Mouse (Mus musculus) liver, embryonic 13.5 days (tissue): ENCODE results near the gene Gm42417. TPM values are rescaled to one million over a fixed set of nuclear protein-coding genes. Genes with fewer than 3 reads are reported as not detected.

Experiments used
- ATAC-seq: fragments of 200-750 bp; cut with Nextera tagmentation; 2 replicates; pipeline ENCODE4 v1.8.0; 2017; ENCODE audit warnings: low read depth, mild to moderate bottlenecking, moderate number of reproducible peaks, moderate library complexity
- DNase-seq: peaks from one replicate; pipeline ENCODE4 v3.0.0; 2022
- H3K27ac ChIP-seq: fragments of 300-500 bp; sonication (generic); 2 replicates; pipeline ENCODE4 v1.5.1; 2015; ENCODE audit warnings: moderate library complexity, mild to moderate bottlenecking, inconsistent platforms
- H3K27me3 ChIP-seq: fragments of 300-500 bp; sonication (generic); 2 replicates; pipeline ENCODE4 v1.6.1; 2015; ENCODE audit warnings: mild to moderate bottlenecking, inconsistent platforms
- H3K36me3 ChIP-seq: fragments of 300-500 bp; sonication (generic); 2 replicates; pipeline ENCODE4 v1.6.1; 2015; ENCODE audit warnings: mild to moderate bottlenecking, inconsistent platforms
- H3K4me1 ChIP-seq: fragments of 300-500 bp; sonication (generic); replicated peaks from 2 replicates; pipeline ENCODE4 v1.6.1; 2015; ENCODE audit warnings: inconsistent platforms
- H3K4me2 ChIP-seq: fragments of 300-500 bp; sonication (generic); 2 replicates; pipeline ENCODE4 v1.6.1; 2015; ENCODE audit warnings: inconsistent platforms, mild to moderate bottlenecking, moderate library complexity
- H3K4me3 ChIP-seq: fragments of 300-500 bp; sonication (generic); replicated peaks from 2 replicates; pipeline ENCODE4 v1.5.1; 2015; ENCODE audit warnings: mild to moderate bottlenecking, inconsistent platforms
- H3K9ac ChIP-seq: fragments of 300-500 bp; sonication (generic); 2 replicates; pipeline ENCODE4 v1.6.1; 2015; ENCODE audit warnings: mild to moderate bottlenecking, inconsistent platforms
- H3K9me3 ChIP-seq: fragments of 300-500 bp; sonication (generic); replicated peaks from 2 replicates; pipeline ENCODE4 v1.6.1; 2016; ENCODE audit warnings: inconsistent platforms
- WGBS: fragments of 180-500 bp; shearing (Covaris S2); methylation state at CpG from one replicate; pipeline ENCODE4 v1.1.7; 2015; ENCODE audit not compliant: insufficient replicate concordance; 5-methylcytosine and 5-hydroxymethylcytosine counted together
- polyA plus RNA-seq: library from polyadenylated mRNA; unstranded; fragments of >200 nt; fragmentation: Nextera tagmentation; extraction: Ambion mirVana; gene quantifications from 2 replicates; pipeline ENCODE4 v1.2.1, GENCODE M21; 2015

The Gm42417 gene
- polyA plus RNA-seq, 1 experiment from 2014 or later = not detected

DNA sequence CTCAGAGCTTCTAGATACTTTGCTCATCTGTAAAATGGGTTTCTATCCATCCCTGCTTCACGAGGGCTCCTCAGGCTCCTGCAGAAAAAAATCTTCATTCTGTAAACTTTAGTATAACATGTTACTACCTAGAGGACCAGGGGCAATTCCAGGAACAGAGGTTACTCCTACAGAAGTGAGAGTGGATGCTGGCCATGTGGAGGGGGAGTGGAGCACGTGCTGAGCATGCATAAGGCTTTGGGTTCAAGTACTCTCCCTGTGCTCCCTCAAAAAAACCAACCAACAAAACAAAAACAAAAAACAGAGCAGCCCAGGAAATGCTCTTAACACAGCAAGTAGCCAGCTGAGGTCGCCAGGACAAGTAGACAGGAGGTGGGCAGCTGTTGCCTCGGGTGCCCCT lies 24.4 kb upstream of the Gm42417 start:
- Histone ChIP-seq H3K9ac (no peak overlapping the region), H3K4me1 (peaks cover 17% of the 10 kb centered on the region)

DNA sequence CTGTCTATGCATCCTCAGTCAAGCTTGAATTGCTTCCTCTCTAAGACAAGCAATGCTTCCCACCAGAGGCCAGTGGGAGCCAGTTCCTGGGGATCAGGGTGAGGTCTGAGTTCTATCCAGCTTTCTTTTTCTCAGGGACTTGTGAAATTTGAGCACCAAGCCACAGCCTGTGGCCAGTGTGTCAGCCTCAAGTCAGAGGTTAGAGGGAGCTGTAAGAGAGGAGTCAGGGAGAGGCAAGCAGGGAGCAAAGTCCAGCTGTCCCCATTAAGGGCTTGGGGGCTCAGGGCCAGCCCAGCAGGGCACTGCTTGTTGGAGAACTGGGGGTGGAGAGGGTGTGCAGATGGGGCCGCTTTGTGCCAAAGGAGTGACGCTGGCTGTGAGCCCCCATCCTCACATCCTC lies 24.0 kb upstream of the Gm42417 start:
- Histone ChIP-seq H3K27ac (no peak overlapping the region), H3K9ac (no peak overlapping the region), H3K36me3 (no peaks in the 10 kb centered on the region), H3K4me2 (no peak overlapping the region), H3K27me3 (peaks cover 50% of the 10 kb centered on the region), H3K4me3 (no peak overlapping the region), H3K9me3 (no peaks in the 10 kb centered on the region), H3K4me1 (peaks cover 18% of the 10 kb centered on the region)
- no peak for DNase-seq
- WGBS = 60% methylated on average over 2 of the region's 2 CpGs
- ATAC-seq = no peak

More for the DNA sequence above, 24.4 kb upstream of the Gm42417 start:
- H3K27me3 ChIP-seq = peaks cover 46% of the 10 kb centered on the region
- no peak overlapping the region for H3K4me2 ChIP-seq
- ATAC-seq (no peak), DNase-seq (no peak)
- no peaks in the 10 kb centered on the region for H3K36me3 ChIP-seq
- H3K4me3 ChIP-seq = no peak overlapping the region
- H3K9me3 ChIP-seq = no peaks in the 10 kb centered on the region
- H3K27ac ChIP-seq = no peak overlapping the region
- 36% methylated on average over 4 of the region's 4 CpGs for WGBS

- Histone ChIP-seq H3K27me3 (peaks cover 58% of the 10 kb centered on the region), H3K4me1 (peaks cover 26% of the 10 kb centered on the region), H3K27ac (no peak overlapping the region)
Observed at GRCm38 (mm10) chr1:36562388-36562787, 23.2 kb upstream of the Gm42417 start.

DNA sequence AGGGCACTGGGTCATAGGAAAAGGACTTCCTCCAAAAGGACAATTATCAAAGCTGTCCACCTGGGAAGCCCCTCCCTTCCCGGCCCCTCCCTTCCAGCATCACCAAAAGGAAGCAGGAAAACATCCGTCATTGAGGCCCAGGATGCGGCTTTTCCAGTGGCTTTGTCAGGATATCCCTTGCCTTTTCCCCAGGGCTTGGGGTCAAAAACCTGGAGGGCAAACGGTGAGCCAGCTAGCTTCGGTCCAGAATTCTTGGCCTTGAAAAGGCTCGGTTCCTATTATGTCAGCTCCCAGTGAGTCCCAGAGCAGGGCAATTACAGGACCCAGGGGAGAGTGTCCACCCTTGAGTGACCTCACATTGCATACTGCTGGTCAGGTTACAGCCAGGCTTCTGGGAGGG lies 21.7 kb upstream of the Gm42417 start:
- Histone ChIP-seq H3K27me3 (peaks cover 73% of the 10 kb centered on the region), H3K4me3 (no peak overlapping the region), H3K9me3 (no peaks in the 10 kb centered on the region), H3K9ac (no peak overlapping the region), H3K4me1 (peaks cover 36% of the 10 kb centered on the region), H3K4me2 (no peak overlapping the region), H3K36me3 (no peaks in the 10 kb centered on the region), H3K27ac (no peak overlapping the region)
- DNase-seq (no peak), ATAC-seq (no peak)
- 28% methylated on average over 6 of the region's 6 CpGs for WGBS

More at GRCm38 (mm10) chr1:36562388-36562787, 23.2 kb upstream of the Gm42417 start:
- no peak overlapping the region for H3K9ac ChIP-seq
- DNase-seq = no peak
- no peaks in the 10 kb centered on the region for H3K36me3 ChIP-seq
- WGBS = 38% methylated on average over 4 of the region's 4 CpGs
- H3K9me3 ChIP-seq = no peaks in the 10 kb centered on the region
- no peak overlapping the region for H3K4me2 ChIP-seq
- H3K4me3 ChIP-seq = no peak overlapping the region
- no peak for ATAC-seq

DNA sequence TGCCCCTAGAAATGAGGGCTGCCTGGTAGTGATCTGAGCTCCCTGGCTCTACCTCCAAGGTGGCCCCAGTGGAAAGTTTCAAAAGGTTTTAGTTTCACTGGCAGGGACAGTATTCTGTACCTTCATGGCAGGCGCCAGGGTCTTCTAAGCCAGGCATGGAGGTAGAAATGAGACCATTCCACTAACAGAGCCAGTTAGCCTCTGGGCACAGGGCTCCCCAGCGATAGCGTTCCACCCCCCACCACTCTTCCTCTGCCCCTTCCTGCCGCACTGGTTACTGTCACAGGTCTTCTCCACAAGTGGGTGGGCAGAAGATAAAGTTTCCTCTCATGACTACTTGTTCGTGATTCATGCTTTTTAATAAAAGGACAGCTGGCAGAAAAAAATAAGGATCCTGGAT lies 20.7 kb upstream of the Gm42417 start:
- H3K4me1 ChIP-seq = peaks cover 46% of the 10 kb centered on the region
- no peak overlapping the region for H3K4me3 ChIP-seq
- H3K4me2 ChIP-seq = no peak overlapping the region
- ATAC-seq = no peak
- DNase-seq = no peak
- H3K9me3 ChIP-seq = no peaks in the 10 kb centered on the region
- no peak overlapping the region for H3K27ac ChIP-seq
- peaks cover 83% of the 10 kb centered on the region for H3K27me3 ChIP-seq
- no peaks in the 10 kb centered on the region for H3K36me3 ChIP-seq
- no peak overlapping the region for H3K9ac ChIP-seq
- 21% methylated on average over 5 of the region's 5 CpGs for WGBS

DNA sequence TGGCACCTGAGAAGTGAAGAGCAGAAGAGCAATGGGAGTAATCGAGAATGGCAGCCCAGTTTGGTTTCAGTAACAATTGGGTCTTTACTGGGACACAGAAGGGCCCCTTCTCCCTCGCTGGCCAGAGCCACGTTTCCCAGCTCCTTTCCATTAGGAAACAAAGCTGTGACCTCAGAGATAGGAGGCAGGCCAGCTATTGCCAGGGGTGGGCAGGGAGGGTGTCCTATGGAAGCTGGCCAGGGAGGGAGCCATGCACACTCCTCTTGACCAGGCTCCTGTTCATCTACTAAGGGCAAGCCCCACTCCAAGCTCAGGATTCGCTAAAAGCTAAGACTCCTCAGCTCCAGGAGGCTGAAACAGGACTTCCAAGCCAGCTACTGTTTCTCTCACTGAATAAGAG lies 20.0 kb upstream of the Gm42417 start:
- peaks cover 89% of the 10 kb centered on the region for H3K27me3 ChIP-seq
- DNase-seq (no peak), ATAC-seq (no peak)
- H3K36me3 ChIP-seq = no peaks in the 10 kb centered on the region; the same call in 1 of the 2 replicates
- no peak overlapping the region for H3K27ac ChIP-seq
- 11% methylated on average over 4 of the region's 4 CpGs for WGBS
- no peaks in the 10 kb centered on the region for H3K9me3 ChIP-seq
- H3K4me3 ChIP-seq = no peak overlapping the region
- peak overlapping the region; percentile 67; the same call in 1 of the 2 replicates for H3K4me2 ChIP-seq
- H3K4me1 ChIP-seq = peaks cover 51% of the 10 kb centered on the region
- no peak overlapping the region for H3K9ac ChIP-seq

DNA sequence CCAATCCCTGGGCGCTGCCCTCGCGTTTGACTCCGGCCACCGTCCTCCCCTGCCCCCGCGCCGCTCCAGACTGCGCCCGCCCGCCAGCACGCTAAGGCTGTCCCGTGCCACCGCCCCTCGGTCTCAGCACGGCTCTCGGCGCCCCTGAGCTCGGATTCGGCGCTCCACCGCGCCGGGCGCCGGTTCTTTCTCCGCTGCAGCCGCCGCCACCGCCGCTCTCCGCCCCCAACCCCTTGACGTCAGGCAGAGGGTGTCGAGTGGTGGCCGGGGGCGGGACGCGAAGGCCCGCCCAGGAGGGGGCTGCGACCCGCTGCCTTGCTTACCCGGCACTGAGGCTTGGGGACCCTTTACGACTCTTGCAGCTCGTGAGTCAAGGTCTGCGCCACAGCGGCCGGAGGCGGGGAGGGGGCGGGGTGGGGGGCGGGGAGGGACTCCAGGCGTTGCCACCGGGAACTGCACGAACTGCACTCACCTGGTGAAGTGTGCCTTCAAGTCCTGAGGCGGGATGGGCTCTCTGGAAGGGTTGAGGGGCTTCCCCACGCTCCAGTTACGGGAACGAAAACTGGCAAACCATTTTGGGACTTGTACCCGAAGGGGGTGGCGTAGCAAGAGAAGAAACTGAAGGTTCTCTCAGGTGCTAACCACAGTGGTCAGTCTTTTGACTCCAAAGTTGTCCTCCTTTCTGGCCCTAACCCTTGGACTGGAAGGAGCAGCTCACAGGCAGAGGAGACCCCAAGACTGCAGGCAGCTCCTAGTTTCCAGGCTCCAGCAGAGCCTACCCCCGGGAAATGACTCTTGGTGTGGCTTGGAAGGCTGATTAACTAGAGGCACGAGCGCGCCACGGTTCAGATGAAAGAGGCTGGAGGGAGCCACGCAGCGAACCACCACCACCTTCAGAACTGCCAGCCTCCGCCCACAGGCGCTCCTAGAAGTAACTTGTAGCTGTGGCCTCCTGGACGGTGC lies 19.1 kb upstream of the Gm42417 start, which contains the start of gene Sema4c:
Gene Sema4c, minus strand, starts transcription at position 319 of the 963 bp plus-strand sequence.
- ATAC-seq = peak; percentile 6; the same call in 1 of the 2 replicates
- no peak for DNase-seq

DNA sequence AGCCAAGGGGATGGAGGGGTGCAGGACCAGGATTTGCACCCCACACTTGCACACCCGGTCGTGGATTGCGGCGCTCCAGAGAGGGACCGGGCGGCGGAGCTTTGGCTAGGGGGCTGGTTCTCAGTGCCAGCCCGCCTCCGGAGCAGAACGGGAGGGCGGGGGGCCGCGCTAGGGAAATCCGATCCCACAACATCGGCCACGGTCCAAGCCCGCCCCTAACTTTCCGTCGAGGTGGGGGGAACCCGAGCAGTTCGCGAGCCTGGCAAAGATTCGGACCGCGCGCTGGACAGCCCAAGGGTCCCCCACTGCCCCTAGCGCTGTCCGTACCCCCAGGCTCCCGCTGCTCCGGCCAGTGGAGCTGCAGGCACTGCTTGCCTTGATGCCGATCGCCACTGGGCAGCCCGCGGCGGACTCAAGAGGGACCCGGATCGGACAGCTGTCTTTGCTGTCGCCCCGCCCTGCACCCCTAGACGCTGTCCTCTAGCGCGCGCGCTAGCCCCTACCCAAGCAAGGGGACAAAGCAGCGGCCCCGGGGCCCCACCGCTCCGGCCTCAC lies 18.3 kb upstream of the Gm42417 start:
- H3K36me3 ChIP-seq = peaks cover 10% of the 10 kb centered on the region; the same call in 1 of the 2 replicates
- DNase-seq (peak; percentile 29), ATAC-seq (peak; percentile 59)
- under 1% methylated on average over 48 of the region's 48 CpGs for WGBS
- H3K9ac ChIP-seq = peak overlapping the region; percentile 69
- peaks cover 90% of the 10 kb centered on the region for H3K27me3 ChIP-seq
- H3K27ac ChIP-seq = peak overlapping the region; percentile 82
- no peaks in the 10 kb centered on the region for H3K9me3 ChIP-seq
- peak overlapping the region; percentile 64 for H3K4me3 ChIP-seq
- peaks cover 45% of the 10 kb centered on the region for H3K4me1 ChIP-seq
- H3K4me2 ChIP-seq = peak overlapping the region; percentile 67

More for the DNA sequence above, 19.1 kb upstream of the Gm42417 start, which contains the start of gene Sema4c:
- Histone ChIP-seq H3K9ac (peak within 1 kb of the TSS; percentile 69), H3K27me3 (peaks cover 93% of the 10 kb centered on the region), H3K36me3 (peaks cover 7% of the 10 kb centered on the region; the same call in 1 of the 2 replicates), H3K4me3 (peak within 1 kb of the TSS; percentile 64), H3K27ac (peak within 1 kb of the TSS; percentile 82), H3K4me2 (peak within 1 kb of the TSS; percentile 67), H3K9me3 (no peaks in the 10 kb centered on the region), H3K4me1 (peaks cover 53% of the 10 kb centered on the region)
- 2% methylated on average over 63 of the region's 69 CpGs for WGBS

GRCm38 (mm10) chr1:36556553-36557456 lies 17.6 kb upstream of the Gm42417 start:
- peak overlapping the region; percentile 69 for H3K9ac ChIP-seq
- H3K27ac ChIP-seq = peak overlapping the region; percentile 82
- H3K4me3 ChIP-seq = peak overlapping the region; percentile 64
- peak overlapping the region; percentile 67 for H3K4me2 ChIP-seq
- peak; percentile 57 for DNase-seq
- WGBS = under 1% methylated on average over 50 of the region's 52 CpGs
- no peaks in the 10 kb centered on the region for H3K9me3 ChIP-seq
- ATAC-seq = peak; percentile 49
- H3K4me1 ChIP-seq = peaks cover 40% of the 10 kb centered on the region
- H3K27me3 ChIP-seq = peaks cover 83% of the 10 kb centered on the region
- peaks cover 12% of the 10 kb centered on the region; the same call in 1 of the 2 replicates for H3K36me3 ChIP-seq

- H3K36me3 ChIP-seq = peaks cover 21% of the 10 kb centered on the region; the same call in 1 of the 2 replicates
- H3K4me1 ChIP-seq = peaks cover 40% of the 10 kb centered on the region
- H3K4me3 ChIP-seq = peak overlapping the region; percentile 64
- H3K27ac ChIP-seq = peak overlapping the region; percentile 82
- ATAC-seq = no peak
- H3K4me2 ChIP-seq = peak overlapping the region; percentile 67
- H3K27me3 ChIP-seq = peaks cover 74% of the 10 kb centered on the region
- WGBS = 17% methylated on average over 8 of the region's 8 CpGs
- peak overlapping the region; percentile 69 for H3K9ac ChIP-seq
- H3K9me3 ChIP-seq = no peaks in the 10 kb centered on the region
- DNase-seq = no peak
Observed at GRCm38 (mm10) chr1:36555798-36556395, 16.7 kb upstream of the Gm42417 start.
